Mouse (Mus musculus): Measurements from ENCODE around the gene Spats2l.

The Spats2l gene

GRCm38 (mm10) chr1:57890259-57890902 lies 116.4 kb downstream of the Spats2l start:
- DNase-seq (ENCODE audit: low read depth) = no peak

GRCm38 (mm10) chr1:57890903-57891267 lies 116.9 kb downstream of the Spats2l start:
- no peak for DNase-seq (ENCODE audit: low read depth)

- no peak for DNase-seq (ENCODE audit: low read depth)
Measured at GRCm38 (mm10) chr1:57901494-57901893, 127.5 kb downstream of the Spats2l start.

GRCm38 (mm10) chr1:57903793-57904192 lies 129.8 kb downstream of the Spats2l start:
- no peak for DNase-seq (ENCODE audit: low read depth)

GRCm38 (mm10) chr1:57905912-57906311 lies 131.9 kb downstream of the Spats2l start:
- no peak for DNase-seq (ENCODE audit: low read depth)

- no peak for DNase-seq (ENCODE audit: low read depth)
Measured at GRCm38 (mm10) chr1:57906312-57906711, 132.3 kb downstream of the Spats2l start.

- no peak for DNase-seq (ENCODE audit: low read depth)
Measured at GRCm38 (mm10) chr1:57911561-57911960, 137.6 kb downstream of the Spats2l start.

GRCm38 (mm10) chr1:57917342-57917741 lies 143.4 kb downstream of the Spats2l start:
- no peak for DNase-seq (ENCODE audit: low read depth)

GRCm38 (mm10) chr1:57918567-57918966 lies 144.6 kb downstream of the Spats2l start:
- no peak for DNase-seq (ENCODE audit: low read depth)

- DNase-seq (ENCODE audit: low read depth) = no peak
Measured at GRCm38 (mm10) chr1:57934287-57934686, 160.3 kb downstream of the Spats2l start.

GRCm38 (mm10) chr1:57940691-57941090 lies 166.7 kb downstream of the Spats2l start:
- no peak for DNase-seq (ENCODE audit: low read depth)

- DNase-seq (ENCODE audit: low read depth) = no peak
Measured at GRCm38 (mm10) chr1:57941095-57941494, 167.1 kb downstream of the Spats2l start.

GRCm38 (mm10) chr1:57941734-57942133 lies 167.8 kb downstream of the Spats2l start:
- DNase-seq (ENCODE audit: low read depth) = no peak

- DNase-seq (ENCODE audit: low read depth) = no peak
Measured at GRCm38 (mm10) chr1:57942215-57942614, 168.3 kb downstream of the Spats2l start.

- no peak for DNase-seq (ENCODE audit: low read depth)
Measured at GRCm38 (mm10) chr1:57947552-57948347, 173.8 kb downstream of the Spats2l start.

- no peak for DNase-seq (ENCODE audit: low read depth)
Measured at GRCm38 (mm10) chr1:57949195-57949594, 175.2 kb downstream of the Spats2l start.

- no peak for DNase-seq (ENCODE audit: low read depth)
Measured at GRCm38 (mm10) chr1:57949716-57950115, 175.8 kb downstream of the Spats2l start.

GRCm38 (mm10) chr1:57952509-57952908 lies 178.5 kb downstream of the Spats2l start:
- DNase-seq (ENCODE audit: low read depth) = no peak

- DNase-seq (ENCODE audit: low read depth) = no peak
Measured at GRCm38 (mm10) chr1:57953586-57954375, 179.8 kb downstream of the Spats2l start.

- no peak for DNase-seq (ENCODE audit: low read depth)
Measured at GRCm38 (mm10) chr1:57954376-57954765, 180.4 kb downstream of the Spats2l start.

- no peak for DNase-seq (ENCODE audit: low read depth)
Measured at GRCm38 (mm10) chr1:57955774-57956173, 181.8 kb downstream of the Spats2l start.

- DNase-seq (ENCODE audit: low read depth) = peak; percentile 91
Measured at GRCm38 (mm10) chr1:57969327-57970271, 195.6 kb downstream of the Spats2l start.
